In the genomic region with DNA sequence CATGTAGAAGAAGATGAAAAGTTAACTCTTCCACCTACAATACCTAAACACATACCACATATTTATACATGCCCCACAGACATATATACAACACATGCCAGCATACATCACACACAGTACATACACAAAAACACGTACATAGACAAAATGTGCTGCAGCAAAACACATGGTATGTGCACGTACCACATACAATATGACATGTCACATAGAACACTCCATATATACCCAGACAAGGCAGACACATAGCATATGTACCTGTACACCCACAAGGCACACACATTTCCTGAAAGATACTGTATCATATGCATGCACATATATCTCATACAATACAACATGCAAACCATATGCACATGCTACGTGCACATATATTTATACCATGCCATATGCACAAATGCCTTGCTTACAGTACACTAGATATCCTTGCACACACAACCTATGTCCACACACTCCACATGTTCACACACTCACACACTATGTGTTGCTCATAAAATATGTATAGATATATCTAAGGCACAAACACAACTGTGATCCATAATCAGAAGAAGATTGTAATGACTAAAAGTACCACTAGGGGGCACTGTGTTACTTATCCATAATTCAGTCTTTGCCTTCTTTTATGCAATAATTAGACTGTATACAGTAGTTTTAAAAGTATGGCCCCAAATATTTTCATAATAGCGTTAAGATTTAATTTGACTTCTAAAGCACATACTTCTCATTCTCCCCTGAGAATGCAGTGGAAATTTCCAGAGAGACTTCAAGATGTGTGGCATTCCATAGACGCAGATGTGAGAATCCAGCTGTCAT, we compare ENCODE assay signal across 9 mouse cellular contexts. TPM values are rescaled to one million over a fixed set of nuclear protein-coding genes. Genes with fewer than 3 reads are reported as not detected.
DNase-seq lines count a peak whose midpoint lies in the region; ATAC-seq and TF ChIP-seq lines count a peak whose summit lies in the region.
"Had no signal": no experiment of that assay in that cellular context is flagged by ENCODE, and none has a peak within 500 bp of the region (broad histone marks: within the 10 kb centered on the region; RNA-seq: fewer than 3 reads in every experiment).

No protein-coding gene starts in this region.

- H3K36me3 ChIP-seq in forebrain, embryonic 14.5 days (ENCODE audit: control insufficient read depth, insufficient read depth, low read length): no peaks in the 10 kb centered on the region
- H3K36me3 ChIP-seq in forebrain, embryonic 16.5 days (ENCODE audit: control insufficient read depth, insufficient read depth): no peaks in the 10 kb centered on the region
- H3K36me3 ChIP-seq in lung, postnatal 0 days (ENCODE audit: insufficient read depth, low read length): no peaks in the 10 kb centered on the region
- H3K36me3 ChIP-seq: neural tube, embryonic 12.5 days had no signal

- no peak for TF ChIP-seq EP300 in lung, postnatal 0 days (IDR thresholded peaks at IDR 0.05)

- H3K27me3 ChIP-seq in forebrain, embryonic 14.5 days (replicated peaks; ENCODE audit: control insufficient read depth, insufficient read depth, low read length): no peaks in the 10 kb centered on the region
- no peaks in the 10 kb centered on the region for H3K27me3 ChIP-seq in forebrain, embryonic 16.5 days (replicated peaks; ENCODE audit: control insufficient read depth, insufficient read depth, low read length)
- no peaks in the 10 kb centered on the region for H3K27me3 ChIP-seq in lung, postnatal 0 days (replicated peaks; ENCODE audit: insufficient read depth, low read length)
- H3K27me3 ChIP-seq: neural tube, embryonic 12.5 days had no signal

- H3K4me3 ChIP-seq in forebrain, embryonic 14.5 days (ENCODE audit: low read depth, low read length): no peak overlapping the region
- H3K4me3 ChIP-seq in forebrain, embryonic 16.5 days (replicated peaks; ENCODE audit: low read length): no peak overlapping the region
- no peak overlapping the region for H3K4me3 ChIP-seq in lung, postnatal 0 days (ENCODE audit: low read depth, low read length)
- H3K4me3 ChIP-seq: neural tube, embryonic 12.5 days had no signal

- no peak overlapping the region for H3K27ac ChIP-seq in forebrain, embryonic 14.5 days (ENCODE audit: low read depth, low read length)
- no peak overlapping the region for H3K27ac ChIP-seq in forebrain, embryonic 16.5 days (ENCODE audit: low read length)
- no peak overlapping the region for H3K27ac ChIP-seq in lung, postnatal 0 days (ENCODE audit: low read length)
- H3K27ac ChIP-seq: neural tube, embryonic 12.5 days had no signal

- 72% methylated on average over 5 of the region's 5 CpGs for WGBS in forebrain, embryonic 14.5 days
- 76% methylated on average over 5 of the region's 5 CpGs for WGBS in forebrain, embryonic 16.5 days
- 70% methylated on average over 5 of the region's 5 CpGs for WGBS in lung, postnatal 0 days

- H3K4me2 ChIP-seq in forebrain, embryonic 14.5 days (ENCODE audit: low read length): no peak overlapping the region
- H3K4me2 ChIP-seq in forebrain, embryonic 16.5 days (ENCODE audit: low read length): no peak overlapping the region
- no peak overlapping the region for H3K4me2 ChIP-seq in lung, postnatal 0 days (replicated peaks; ENCODE audit: low read depth, low read length)
- H3K4me2 ChIP-seq: neural tube, embryonic 12.5 days had no signal

- peak; percentile 84 for DNase-seq in forebrain, embryonic 14.5 days (ENCODE audit: low spot score)
- peak; percentile 75 for DNase-seq in lung, postnatal 0 days (ENCODE audit: low spot score)
- DNase-seq in lung, postnatal 4 days: no peak
- DNase-seq in embryo, embryonic 11 days: peak; percentile 60
- peak; percentile 66 for DNase-seq in retina, postnatal 1 day
- no peak for DNase-seq in thymus, postnatal 25 days
- DNase-seq in cerebellum, postnatal 4 days (ENCODE audit: low spot score in 2 of 2): no peak

- peak; percentile 72 for TF ChIP-seq CTCF in lung, postnatal 0 days (IDR thresholded peaks at IDR 0.05)

- no peaks in the 10 kb centered on the region for H3K9me3 ChIP-seq in forebrain, embryonic 14.5 days (replicated peaks; ENCODE audit: control insufficient read depth, low read length)
- no peaks in the 10 kb centered on the region for H3K9me3 ChIP-seq in forebrain, embryonic 16.5 days (ENCODE audit: control insufficient read depth, low read length)
- no peaks in the 10 kb centered on the region for H3K9me3 ChIP-seq in lung, postnatal 0 days (ENCODE audit: low read length)
- H3K9me3 ChIP-seq: neural tube, embryonic 12.5 days had no signal

- ATAC-seq in forebrain, embryonic 14.5 days: peak; percentile 32; the same call in 1 of the 2 replicates
- ATAC-seq in forebrain, embryonic 16.5 days: no peak; the same call in 1 of the 2 replicates
- ATAC-seq in lung, postnatal 0 days: no peak; the same call in 1 of the 2 replicates

- no peak overlapping the region for H3K9ac ChIP-seq in forebrain, embryonic 14.5 days (ENCODE audit: low read length)
- H3K9ac ChIP-seq in forebrain, embryonic 16.5 days (replicated peaks; ENCODE audit: low read depth, low read length): no peak overlapping the region
- no peak overlapping the region for H3K9ac ChIP-seq in lung, postnatal 0 days (replicated peaks; ENCODE audit: low read depth)
- H3K9ac ChIP-seq: neural tube, embryonic 12.5 days had no signal

- H3K4me1 ChIP-seq in forebrain, embryonic 14.5 days (ENCODE audit: control insufficient read depth, insufficient read depth, low read length): no peaks in the 10 kb centered on the region
- H3K4me1 ChIP-seq in forebrain, embryonic 16.5 days (replicated peaks; ENCODE audit: control insufficient read depth, insufficient read depth, low read length): no peaks in the 10 kb centered on the region
- H3K4me1 ChIP-seq in lung, postnatal 0 days (ENCODE audit: insufficient read depth, low read depth, low read length): no peaks in the 10 kb centered on the region
- H3K4me1 ChIP-seq: neural tube, embryonic 12.5 days had no signal

RNA-seq across cellular contexts. Expression of a gene that starts 12.5 kb away (rescaled TPM):
- 27.2 and 32.7 TPM in 2 replicates for polyA plus RNA-seq in forebrain, embryonic 14.5 days (2014; fragmentation: Nextera tagmentation; extraction: Ambion mirVana)
- 28.6 and 31.2 TPM in 2 replicates for polyA plus RNA-seq in forebrain, embryonic 16.5 days (2015; fragmentation: Nextera tagmentation; extraction: Ambion mirVana)
- 19.8 and 23.8 TPM in 2 replicates for polyA plus RNA-seq in lung, postnatal 0 days (2015; fragmentation: Nextera tagmentation; extraction: Ambion mirVana)

Comparison
In these comparisons a context has a peak if more than half of its experiments do, and no peak if none do; other contexts are left out.
1. DNase-seq: peak in forebrain, embryonic 14.5 days (single experiment), lung, postnatal 0 days (single experiment), embryo, embryonic 11 days (single experiment) and retina, postnatal 1 day (single experiment); none in lung, postnatal 4 days (0 of 2), thymus, postnatal 25 days (single experiment) and cerebellum, postnatal 4 days (0 of 2).